Mouse (Mus musculus): ENCODE measurements around the gene Ccdc30. TPM values are rescaled to one million over a fixed set of nuclear protein-coding genes. Genes with fewer than 3 reads are reported as not detected.

The Ccdc30 gene
- 4.3 TPM for total RNA-seq (2023)

GRCm38 (mm10) chr4:119415072-119415753, at the start of gene Ccdc30:
TSS of gene Ccdc30 (minus strand) at chr4:119415521.

GRCm38 (mm10) chr4:119422294-119422964, 7.1 kb upstream of the Ccdc30 start, which contains the start of the genes Ppcs and Zmynd12:
TSS of gene Ppcs (minus strand) at chr4:119422420.
TSS of gene Zmynd12 (plus strand) at chr4:119422814.

DNA sequence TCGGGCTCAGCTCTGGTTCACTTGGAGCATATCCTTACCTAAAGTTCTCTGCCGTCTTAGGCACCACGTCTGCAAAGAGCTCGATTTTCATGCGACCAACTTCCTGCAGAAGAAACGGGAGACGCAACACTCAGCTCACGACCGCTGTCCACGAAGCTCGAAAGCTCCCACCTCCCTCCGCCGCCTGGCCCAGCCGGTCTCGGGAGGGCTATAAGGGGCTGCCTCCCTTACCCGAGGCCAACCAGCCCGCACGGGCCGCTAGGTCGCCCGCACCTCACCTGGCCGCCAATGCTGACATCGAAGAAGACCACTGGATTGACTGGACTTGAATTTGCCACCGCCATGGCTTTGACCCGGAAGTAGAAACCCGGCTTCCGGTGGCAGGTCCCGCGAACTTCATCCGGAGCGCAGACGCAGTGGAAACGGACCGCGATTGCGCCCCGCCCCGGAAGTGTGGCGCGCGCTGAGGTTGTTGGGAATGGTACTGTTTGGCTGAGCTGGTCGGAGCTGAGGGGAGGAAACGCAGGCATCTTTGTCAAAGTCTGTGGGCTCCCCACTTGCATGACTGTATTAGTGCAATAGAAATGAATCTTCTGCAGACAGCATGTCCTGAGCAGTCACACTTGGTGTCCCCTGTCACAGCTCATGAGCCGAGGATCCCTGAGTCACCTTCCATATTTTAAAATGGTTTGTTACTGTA, 95.0 kb downstream of the Ccdc30 start, which contains the start of gene Ppih:
TSS of gene Ppih (minus strand) at position 416 of the 700 bp plus-strand sequence.

DNA sequence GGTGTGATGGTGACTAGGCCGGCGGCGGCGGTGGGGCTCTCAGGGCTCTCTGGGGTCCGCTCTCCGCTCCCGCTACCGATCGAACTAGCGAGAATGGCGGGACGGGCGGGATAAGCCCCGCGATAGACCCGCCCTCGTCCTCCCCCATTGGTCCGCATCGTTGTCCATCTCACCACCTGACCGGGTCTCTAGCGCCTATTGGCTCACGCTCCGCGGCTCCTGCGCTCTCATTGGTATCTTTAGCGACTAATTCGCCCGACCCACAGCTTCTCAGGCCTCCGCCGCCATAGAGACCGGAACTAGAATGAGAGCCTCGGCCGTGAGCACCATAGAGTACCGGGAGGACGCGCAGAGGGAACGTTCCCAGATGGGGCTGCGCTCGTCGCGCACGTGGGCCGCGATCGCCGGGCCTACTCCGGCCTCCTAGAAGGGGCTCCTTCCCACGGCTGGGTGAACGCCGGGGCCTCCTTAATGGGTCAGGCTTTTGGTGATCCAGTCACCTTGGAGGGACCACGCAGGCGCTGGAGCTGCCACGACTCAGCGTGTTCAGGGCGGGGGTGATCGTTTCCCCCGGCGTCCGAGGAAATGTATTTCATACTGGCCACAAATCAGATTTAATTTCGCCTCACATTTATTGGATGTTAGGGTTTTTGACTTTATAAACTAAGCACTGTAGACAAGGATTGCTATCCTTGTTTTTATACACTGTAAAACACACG, 120.7 kb downstream of the Ccdc30 start, which contains the start of gene Ybx1:
TSS of gene Ybx1 (minus strand) at position 190 of the 719 bp plus-strand sequence.

Other genes with a start within 250 kb of the Ccdc30 start
- 4.4 TPM for gene Zfp691, start 241.3 kb downstream of the Ccdc30 start, total RNA-seq (2023)
- 3.5 TPM for gene Ermap, start 225.5 kb downstream of the Ccdc30 start, total RNA-seq (2023)
- 16.6 TPM for gene Svbp, start 220.2 kb downstream of the Ccdc30 start, total RNA-seq (2023)
- gene Tmem269, start 197.3 kb downstream of the Ccdc30 start, total RNA-seq (2023): not detected
- gene AU022252, start 182.8 kb downstream of the Ccdc30 start, total RNA-seq (2023): 8.1 TPM
- 3.7 TPM for gene P3h1, start 182.6 kb downstream of the Ccdc30 start, total RNA-seq (2023)
- gene Cldn19, start 160.1 kb downstream of the Ccdc30 start, total RNA-seq (2023): not detected
- 337 TPM for gene Ybx1, start 120.9 kb downstream of the Ccdc30 start, total RNA-seq (2023)
- 22.0 TPM for gene Ppih, start 95.0 kb downstream of the Ccdc30 start, total RNA-seq (2023)
- gene Ppcs, start 6.9 kb upstream of the Ccdc30 start, total RNA-seq (2023): 7.0 TPM
- gene Zmynd12, start 7.3 kb upstream of the Ccdc30 start, total RNA-seq (2023): 0.38 TPM
- gene Rimkla, start 77.1 kb upstream of the Ccdc30 start, total RNA-seq (2023): 2.1 TPM
- 95.7 TPM for gene Foxj3, start 121.5 kb upstream of the Ccdc30 start, total RNA-seq (2023)
- gene Frg2f1, start 124.0 kb upstream of the Ccdc30 start, total RNA-seq (2023): 8.5 TPM
- 3.2 TPM for gene Guca2a, start 222.2 kb upstream of the Ccdc30 start, total RNA-seq (2023)
- not detected for gene Guca2b, start 243.4 kb upstream of the Ccdc30 start, total RNA-seq (2023)